Mouse (Mus musculus) forelimb bud, embryonic 11.5 days (tissue): ENCODE results near the gene Cd320.
"Not testable (repeated sequence)": the region's sequence is repeated elsewhere in the genome, so short reads cannot be mapped to it uniquely, and the experiment has no call there.

Experiments used
- DNase-seq: peaks from one replicate; pipeline ENCODE4 v3.0.0-alpha.2; 2012; ENCODE audit warnings: low read depth, low spot score

Cd320 gene

GRCm38 (mm10) chr17:33898193-33898592 is 55.3 kb downstream of the Cd320 start:
- DNase-seq = not testable (repeated sequence)
